Mouse (Mus musculus): ENCODE measurements around the gene Sf1. TPM values are rescaled to one million over a fixed set of nuclear protein-coding genes. Genes with fewer than 3 reads are reported as not detected.

The Sf1 gene
- polyA plus RNA-seq, 1 experiment: 220 TPM

DNA sequence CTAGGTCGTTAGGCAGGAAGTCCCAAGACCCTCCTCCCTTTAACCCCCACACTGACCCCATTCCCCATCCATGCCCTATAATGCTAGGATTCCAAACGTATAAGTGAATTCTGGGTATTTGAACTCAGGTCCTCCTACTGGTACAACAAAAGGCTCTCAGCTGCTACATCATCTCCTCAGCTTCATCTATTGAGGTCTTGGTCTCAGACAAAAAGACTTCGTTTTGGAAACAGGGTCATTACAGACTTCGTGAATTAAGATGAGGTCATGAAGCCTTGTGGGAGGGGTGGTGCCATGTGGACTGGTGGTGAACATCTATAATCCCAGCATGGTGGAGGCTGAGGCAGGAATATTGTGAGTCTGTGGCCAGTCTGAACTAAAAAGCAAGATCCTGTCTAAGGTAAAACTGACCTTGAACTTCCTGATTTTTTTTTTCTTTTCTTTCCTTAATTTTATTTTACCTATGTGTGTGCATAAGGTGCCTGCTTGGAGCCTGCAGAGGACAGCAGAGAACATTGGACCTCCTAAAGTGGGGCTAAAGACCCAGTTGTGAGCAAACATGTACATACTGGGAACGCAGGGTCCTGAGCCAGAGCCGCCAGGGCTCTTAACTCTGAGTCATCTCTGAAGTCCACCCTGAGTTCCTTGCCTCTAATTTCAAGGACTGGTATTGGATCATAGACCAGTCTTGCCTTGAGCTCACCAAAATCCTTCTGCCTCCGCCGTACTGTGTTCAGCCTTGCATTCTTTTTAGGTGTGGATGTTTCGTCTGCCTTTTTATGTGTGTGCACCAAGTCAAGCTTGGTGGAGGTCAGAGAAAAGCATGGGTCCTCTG, 29.5 kb upstream of the Sf1 start:
- TF ChIP-seq CTCF (IDR thresholded peaks at IDR 0.05; ENCODE audit: borderline replicate concordance, extremely low read depth, insufficient read depth, insufficient read length): no peak
- no peak for TF ChIP-seq POLR2A (IDR thresholded peaks at IDR 0.05; ENCODE audit: borderline replicate concordance, extremely low read depth, insufficient read depth, insufficient read length, poor library complexity, severe bottlenecking)

GRCm38 (mm10) chr19:6334673-6335457, 28.6 kb upstream of the Sf1 start, which contains the start of gene Men1:
Gene Men1 (plus strand): TSS chr19:6334979.
- peak; percentile 100 for DNase-seq (ENCODE audit: low read depth)
- peak; percentile 68; the same call in 1 of the 2 replicates for TF ChIP-seq POLR2A (IDR thresholded peaks at IDR 0.05; ENCODE audit: borderline replicate concordance, extremely low read depth, insufficient read depth, insufficient read length, poor library complexity, severe bottlenecking)
- peak; percentile 37; the same call in 1 of the 2 replicates for TF ChIP-seq CTCF (IDR thresholded peaks at IDR 0.05; ENCODE audit: borderline replicate concordance, extremely low read depth, insufficient read depth, insufficient read length)

More for the DNA sequence above, 29.5 kb upstream of the Sf1 start:
- no peak for DNase-seq (ENCODE audit: low read depth)

- no peak for TF ChIP-seq CTCF (IDR thresholded peaks at IDR 0.05; ENCODE audit: borderline replicate concordance, extremely low read depth, insufficient read depth, insufficient read length)
- DNase-seq (ENCODE audit: low read depth): peak; percentile 13
Measured at GRCm38 (mm10) chr19:6335458-6335827, 28.0 kb upstream of the Sf1 start.

DNA sequence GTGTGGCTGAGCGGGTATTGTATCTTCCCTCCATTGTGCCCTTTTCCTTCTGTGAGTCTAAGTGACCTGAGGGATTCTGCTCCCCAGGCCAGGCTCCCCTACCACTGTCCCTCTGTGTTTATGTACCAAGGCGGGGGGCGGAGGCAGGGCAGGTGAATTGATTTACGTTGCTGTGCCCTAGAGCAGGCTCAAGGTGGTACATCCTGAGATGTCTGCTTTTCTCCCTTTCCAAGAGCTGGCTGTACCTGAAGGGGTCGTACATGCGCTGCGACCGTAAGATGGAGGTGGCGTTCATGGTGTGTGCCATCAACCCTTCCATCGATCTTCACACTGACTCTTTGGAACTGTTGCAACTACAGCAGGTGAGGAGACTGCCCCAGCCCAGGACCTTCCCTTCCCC, 26.6 kb upstream of the Sf1 start:
- no peak for DNase-seq (ENCODE audit: low read depth)
- TF ChIP-seq CTCF (IDR thresholded peaks at IDR 0.05; ENCODE audit: borderline replicate concordance, extremely low read depth, insufficient read depth, insufficient read length) (no peak), POLR2A (IDR thresholded peaks at IDR 0.05; ENCODE audit: borderline replicate concordance, extremely low read depth, insufficient read depth, insufficient read length, poor library complexity, severe bottlenecking) (no peak)

DNA sequence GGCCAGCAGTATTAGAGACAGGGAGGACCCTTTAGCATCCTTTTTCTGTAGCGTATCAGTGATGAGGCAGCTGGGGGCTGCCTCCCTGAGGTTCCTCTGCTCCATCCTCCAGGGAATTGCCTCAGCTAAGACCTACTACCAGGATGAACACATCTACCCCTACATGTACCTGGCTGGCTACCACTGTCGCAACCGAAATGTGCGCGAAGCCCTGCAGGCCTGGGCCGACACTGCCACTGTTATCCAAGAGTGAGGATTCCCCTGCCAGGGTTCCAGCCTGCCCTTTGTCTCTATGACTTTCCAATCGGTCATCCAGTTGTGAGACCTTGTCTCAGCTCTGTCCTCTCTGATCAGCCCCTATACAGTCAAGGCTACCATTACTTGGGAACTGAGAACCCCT, 25.3 kb upstream of the Sf1 start:
- TF ChIP-seq CTCF (IDR thresholded peaks at IDR 0.05; ENCODE audit: borderline replicate concordance, extremely low read depth, insufficient read depth, insufficient read length): no peak
- TF ChIP-seq POLR2A (IDR thresholded peaks at IDR 0.05; ENCODE audit: borderline replicate concordance, extremely low read depth, insufficient read depth, insufficient read length, poor library complexity, severe bottlenecking): no peak
- DNase-seq (ENCODE audit: low read depth): no peak

DNA sequence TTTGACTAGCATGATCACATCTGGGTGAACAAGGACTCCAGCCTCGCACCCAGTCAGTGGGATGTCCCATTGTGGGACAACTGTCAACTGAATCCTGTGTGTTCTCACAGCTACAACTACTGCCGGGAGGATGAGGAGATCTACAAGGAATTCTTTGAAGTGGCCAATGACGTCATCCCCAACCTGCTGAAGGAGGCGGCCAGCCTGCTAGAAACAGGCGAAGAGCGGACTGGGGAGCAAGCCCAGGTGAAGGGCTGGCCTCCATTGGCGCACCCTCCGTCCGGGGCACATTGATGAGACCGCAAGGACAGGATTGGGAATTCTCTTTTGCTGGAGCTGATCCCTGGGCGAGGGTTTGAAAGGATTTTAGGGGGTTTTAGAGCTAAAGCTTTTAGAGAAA, 24.8 kb upstream of the Sf1 start:
- TF ChIP-seq CTCF (IDR thresholded peaks at IDR 0.05; ENCODE audit: borderline replicate concordance, extremely low read depth, insufficient read depth, insufficient read length) (no peak), POLR2A (IDR thresholded peaks at IDR 0.05; ENCODE audit: borderline replicate concordance, extremely low read depth, insufficient read depth, insufficient read length, poor library complexity, severe bottlenecking) (no peak)
- DNase-seq (ENCODE audit: low read depth): no peak

- no peak for DNase-seq (ENCODE audit: low read depth)
- TF ChIP-seq CTCF (IDR thresholded peaks at IDR 0.05; ENCODE audit: borderline replicate concordance, extremely low read depth, insufficient read depth, insufficient read length) (no peak), POLR2A (IDR thresholded peaks at IDR 0.05; ENCODE audit: borderline replicate concordance, extremely low read depth, insufficient read depth, insufficient read length, poor library complexity, severe bottlenecking) (no peak)
Measured at GRCm38 (mm10) chr19:6339191-6339590, 24.3 kb upstream of the Sf1 start.

DNA sequence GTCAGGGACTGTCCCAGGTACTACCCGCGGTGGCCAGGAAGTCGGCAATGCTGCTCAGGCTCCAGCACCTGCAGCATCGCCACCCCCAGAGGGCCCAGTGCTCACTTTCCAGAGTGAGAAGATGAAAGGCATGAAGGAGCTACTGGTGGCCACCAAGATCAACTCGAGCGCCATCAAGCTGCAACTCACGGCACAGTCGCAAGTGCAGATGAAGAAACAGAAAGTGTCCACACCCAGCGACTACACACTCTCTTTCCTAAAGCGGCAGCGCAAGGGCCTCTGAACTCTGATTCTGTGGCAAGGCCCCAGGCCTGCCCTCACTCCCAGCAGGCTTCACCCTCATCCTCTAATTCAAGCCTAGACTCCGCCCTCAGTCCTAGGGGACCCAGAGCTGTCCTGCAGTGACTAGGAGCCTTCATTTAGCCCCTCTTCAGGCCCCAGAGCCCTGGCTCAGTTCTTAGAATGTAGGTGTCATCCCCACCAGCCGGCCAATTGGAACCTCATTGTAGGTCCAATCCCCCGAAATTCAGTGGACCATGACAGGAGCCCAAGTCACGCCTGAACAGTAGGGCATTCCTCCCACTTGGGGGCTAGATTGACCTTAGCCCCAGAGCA, 23.5 kb upstream of the Sf1 start:
- DNase-seq (ENCODE audit: low read depth): no peak
- TF ChIP-seq POLR2A (IDR thresholded peaks at IDR 0.05; ENCODE audit: borderline replicate concordance, extremely low read depth, insufficient read depth, insufficient read length, poor library complexity, severe bottlenecking) (no peak), CTCF (IDR thresholded peaks at IDR 0.05; ENCODE audit: borderline replicate concordance, extremely low read depth, insufficient read depth, insufficient read length) (no peak)

- peak; percentile 66 for DNase-seq (ENCODE audit: low read depth)
- TF ChIP-seq CTCF (IDR thresholded peaks at IDR 0.05; ENCODE audit: borderline replicate concordance, extremely low read depth, insufficient read depth, insufficient read length): peak; percentile 18; the same call in 1 of the 2 replicates
- TF ChIP-seq POLR2A (IDR thresholded peaks at IDR 0.05; ENCODE audit: borderline replicate concordance, extremely low read depth, insufficient read depth, insufficient read length, poor library complexity, severe bottlenecking): 0 out of 2 replicates have a peak, but pooled peaks have one; percentile 9
Measured at GRCm38 (mm10) chr19:6340524-6341452, 22.7 kb upstream of the Sf1 start, which contains the start of gene Map4k2. Gene Map4k2 (plus strand): TSS chr19:6341135.

GRCm38 (mm10) chr19:6341453-6342077, 21.9 kb upstream of the Sf1 start:
- TF ChIP-seq CTCF (IDR thresholded peaks at IDR 0.05; ENCODE audit: borderline replicate concordance, extremely low read depth, insufficient read depth, insufficient read length) (no peak), POLR2A (IDR thresholded peaks at IDR 0.05; ENCODE audit: borderline replicate concordance, extremely low read depth, insufficient read depth, insufficient read length, poor library complexity, severe bottlenecking) (no peak)
- no peak for DNase-seq (ENCODE audit: low read depth)
